Mouse (Mus musculus) neural tube, embryonic 15.5 days (tissue): ENCODE data around the gene Lgr6. TPM values are rescaled to one million over a fixed set of nuclear protein-coding genes. Genes with fewer than 3 reads are reported as not detected.

Experiments used
- ATAC-seq: fragments of 200-750 bp; cut with Nextera tagmentation; 2 replicates; pipeline ENCODE4 v1.8.0; 2017; ENCODE audit warnings: mild to moderate bottlenecking, moderate TSS enrichment, moderate library complexity; ENCODE audit not compliant: low FRiP score
- H3K27ac ChIP-seq: fragments of 300-500 bp; sonication (generic); replicated peaks from 2 replicates; pipeline ENCODE4 v1.5.1; 2015; ENCODE audit warnings: mild to moderate bottlenecking, inconsistent platforms
- H3K27me3 ChIP-seq: fragments of 300-500 bp; sonication (generic); replicated peaks from 2 replicates; pipeline ENCODE4 v1.6.1; 2015; ENCODE audit warnings: inconsistent platforms
- H3K36me3 ChIP-seq: fragments of 300-500 bp; sonication (generic); 2 replicates; pipeline ENCODE4 v1.6.1; 2015; ENCODE audit warnings: inconsistent platforms
- H3K4me1 ChIP-seq: fragments of 300-500 bp; sonication (generic); 2 replicates; pipeline ENCODE4 v1.6.1; 2015; ENCODE audit warnings: inconsistent platforms
- H3K4me2 ChIP-seq: fragments of 300-500 bp; sonication (generic); 2 replicates; pipeline ENCODE4 v1.6.1; 2015; ENCODE audit warnings: inconsistent platforms, mild to moderate bottlenecking, moderate library complexity
- H3K4me3 ChIP-seq: fragments of 300-500 bp; sonication (generic); replicated peaks from 2 replicates; pipeline ENCODE4 v1.5.1; 2015; ENCODE audit warnings: mild to moderate bottlenecking, inconsistent platforms
- H3K9ac ChIP-seq: fragments of 300-500 bp; sonication (generic); replicated peaks from 2 replicates; pipeline ENCODE4 v1.6.1; 2015; ENCODE audit warnings: mild to moderate bottlenecking, inconsistent platforms
- H3K9me3 ChIP-seq: fragments of 300-500 bp; sonication (generic); replicated peaks from 2 replicates; pipeline ENCODE4 v1.6.1; 2016; ENCODE audit warnings: inconsistent platforms
- WGBS: fragments of 180-500 bp; shearing (Covaris S2); methylation state at CpG from one replicate; pipeline ENCODE4 v1.1.7; 2015; ENCODE audit warnings: mixed read lengths; 5-methylcytosine and 5-hydroxymethylcytosine counted together
- polyA plus RNA-seq: library from polyadenylated mRNA; unstranded; fragments of >200 nt; fragmentation: Nextera tagmentation; extraction: Ambion mirVana; gene quantifications from 2 replicates; pipeline ENCODE4 v1.2.1, GENCODE M21; 2015

Gene Lgr6
- polyA plus RNA-seq, 1 experiment from 2014 or later, result 1.6 TPM

DNA sequence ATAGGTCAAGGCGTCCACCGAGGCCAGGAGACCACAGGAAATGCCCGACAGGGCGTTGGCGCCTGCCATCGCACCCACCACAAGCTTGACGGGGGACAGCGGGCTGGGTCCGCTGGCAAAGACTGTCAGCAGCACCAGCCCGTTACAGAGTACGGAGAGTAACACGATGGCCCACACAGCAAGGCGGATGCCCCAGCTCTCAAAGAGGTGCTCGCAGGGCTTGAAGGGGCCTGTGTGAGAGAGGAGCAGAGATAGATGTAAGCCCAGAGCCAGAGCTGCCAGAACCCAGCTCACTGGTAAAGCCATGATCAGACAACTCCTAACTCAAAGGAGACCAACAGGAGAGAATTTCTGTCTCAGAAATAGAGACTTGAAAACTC is 117.1 kb downstream of the Lgr6 start:
- Histone ChIP-seq H3K4me1 (peaks cover 9% of the 10 kb centered on the region; the same call in 1 of the 2 replicates), H3K36me3 (no peaks in the 10 kb centered on the region), H3K27ac (0 out of 2 replicates have a peak overlapping the region, but pooled peaks have one; percentile 3), H3K27me3 (peaks cover 10% of the 10 kb centered on the region), H3K4me2 (peak overlapping the region; percentile 67), H3K9ac (peak overlapping the region; percentile 43), H3K9me3 (no peaks in the 10 kb centered on the region), H3K4me3 (peak overlapping the region; percentile 43)
- WGBS, result 10% methylated on average over 14 of the region's 14 CpGs
- ATAC-seq, result peak; percentile 56; the same call in 1 of the 2 replicates

DNA sequence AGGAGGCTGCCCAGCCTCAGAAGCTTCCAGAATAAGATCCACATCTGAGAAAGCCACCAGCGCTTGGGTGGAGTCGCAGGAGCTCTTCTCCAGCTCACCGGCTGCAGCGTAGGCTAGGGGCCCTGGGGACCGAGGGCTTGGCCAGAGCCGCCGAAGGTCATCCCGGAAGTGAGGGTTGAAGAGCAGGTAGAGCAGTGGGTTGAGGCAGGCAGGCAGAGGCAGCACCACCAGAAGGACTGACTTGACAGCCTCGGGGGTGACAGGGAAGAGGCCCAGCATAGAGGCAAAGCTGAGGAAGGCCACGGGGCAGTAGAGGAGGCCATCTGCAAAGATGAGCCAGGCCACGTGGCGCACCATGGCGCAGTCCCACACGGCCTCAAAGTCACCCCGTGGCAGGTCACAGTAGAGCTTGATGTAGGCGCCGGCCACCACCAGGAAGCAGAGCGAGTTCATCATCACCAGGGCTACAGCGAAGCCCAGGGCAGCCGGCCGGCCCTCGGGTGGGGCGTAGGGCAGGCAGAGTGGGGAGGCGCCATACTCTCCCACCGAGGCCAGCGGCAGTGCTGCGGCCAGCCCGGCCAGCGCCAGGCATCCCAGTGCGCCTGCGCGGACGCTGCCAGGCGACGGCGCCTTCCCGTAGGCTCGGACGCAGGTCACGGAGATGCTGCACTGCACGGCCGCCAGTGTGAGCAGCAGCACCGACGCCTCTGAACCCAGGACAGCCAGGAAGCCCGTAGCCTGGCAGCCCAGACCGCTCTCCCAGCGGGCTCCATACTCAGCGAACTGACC is 117.7 kb downstream of the Lgr6 start:
- H3K36me3 ChIP-seq, result no peaks in the 10 kb centered on the region
- peak overlapping the region; percentile 43 for H3K4me3 ChIP-seq
- WGBS, result 28% methylated on average over 48 of the region's 48 CpGs
- no peaks in the 10 kb centered on the region for H3K9me3 ChIP-seq
- peak; percentile 82 for ATAC-seq
- peak overlapping the region; percentile 67 for H3K4me2 ChIP-seq
- H3K27ac ChIP-seq, result 0 out of 2 replicates have a peak overlapping the region, but pooled peaks have one; percentile 3
- H3K27me3 ChIP-seq, result peaks cover 10% of the 10 kb centered on the region
- peak overlapping the region; percentile 43 for H3K9ac ChIP-seq
- H3K4me1 ChIP-seq, result peaks cover 9% of the 10 kb centered on the region; the same call in 1 of the 2 replicates

DNA sequence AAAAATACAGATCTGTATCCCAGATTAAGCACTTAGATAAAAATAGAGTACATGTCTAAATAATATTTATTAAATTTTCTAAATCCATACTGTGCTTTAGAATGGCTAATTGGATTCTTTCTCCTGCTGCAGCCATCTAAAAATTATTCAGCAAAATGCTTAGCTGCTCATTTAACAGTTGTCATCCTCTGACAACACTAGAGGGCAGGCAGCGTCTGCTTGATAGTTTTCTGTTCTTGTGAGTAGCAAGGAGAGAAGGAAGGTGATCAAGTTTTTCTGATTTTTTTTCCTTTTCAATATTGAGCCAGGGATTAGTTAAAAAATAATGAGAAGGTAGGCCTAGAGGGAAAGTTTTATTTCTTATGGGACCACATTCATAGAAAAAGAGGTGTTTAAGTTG is 132.2 kb downstream of the Lgr6 start:
- no peaks in the 10 kb centered on the region for H3K4me1 ChIP-seq
- H3K4me2 ChIP-seq, result no peak overlapping the region
- 73% methylated on average over 1 of the region's 1 CpGs for WGBS
- no peak overlapping the region for H3K9ac ChIP-seq
- no peaks in the 10 kb centered on the region for H3K9me3 ChIP-seq
- H3K27ac ChIP-seq, result no peak overlapping the region
- no peak overlapping the region for H3K4me3 ChIP-seq
- H3K36me3 ChIP-seq, result no peaks in the 10 kb centered on the region; the same call in 1 of the 2 replicates
- no peak for ATAC-seq
- H3K27me3 ChIP-seq, result no peaks in the 10 kb centered on the region

DNA sequence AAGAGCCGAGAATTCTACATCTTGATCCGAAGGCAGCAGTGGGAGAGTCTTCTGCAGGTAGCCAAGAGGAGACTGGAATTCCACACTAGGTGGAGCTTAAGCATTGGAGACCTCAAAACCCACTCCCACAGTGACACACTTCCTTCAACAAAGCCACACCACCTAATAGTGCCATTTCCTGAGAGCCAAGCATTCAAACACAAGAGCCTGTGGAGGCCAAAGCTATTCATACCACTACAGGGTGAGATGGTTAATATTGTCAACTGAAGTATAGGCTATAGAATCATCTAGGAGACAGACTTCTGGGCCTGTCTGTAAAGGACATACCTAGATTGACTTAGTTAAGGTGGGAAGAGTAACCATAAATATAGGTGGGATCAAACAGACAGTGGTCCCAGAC is 139.6 kb downstream of the Lgr6 start:
- no peak for ATAC-seq
- Histone ChIP-seq H3K36me3 (no peaks in the 10 kb centered on the region; the same call in 1 of the 2 replicates), H3K27me3 (no peaks in the 10 kb centered on the region), H3K4me3 (no peak overlapping the region), H3K9ac (no peak overlapping the region), H3K9me3 (no peaks in the 10 kb centered on the region), H3K4me2 (no peak overlapping the region), H3K4me1 (peaks cover 13% of the 10 kb centered on the region), H3K27ac (no peak overlapping the region)
- WGBS, result 90% methylated on average over 2 of the region's 2 CpGs

DNA sequence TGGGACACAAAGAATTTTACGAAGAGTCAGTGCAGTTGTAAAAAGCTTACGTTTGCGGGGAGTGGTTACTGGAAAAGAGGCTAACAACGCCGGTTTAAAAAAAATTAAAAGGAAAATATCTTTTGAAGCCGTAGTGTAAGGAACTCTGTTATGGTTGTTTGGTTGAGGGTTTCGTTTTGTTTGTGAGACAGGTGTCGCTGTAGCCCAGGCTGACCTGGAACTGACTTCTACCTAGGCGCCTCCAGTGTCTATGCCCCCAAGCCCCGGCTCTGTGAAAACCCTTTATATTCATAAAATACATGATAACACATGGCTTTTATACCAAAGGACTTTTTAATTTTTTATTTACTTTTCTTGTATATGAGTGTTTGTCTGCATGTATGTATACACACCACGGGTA is 142.3 kb downstream of the Lgr6 start:
- H3K4me1 ChIP-seq, result peaks cover 13% of the 10 kb centered on the region
- H3K4me3 ChIP-seq, result peak overlapping the region; percentile 83
- no peaks in the 10 kb centered on the region for H3K9me3 ChIP-seq
- no peaks in the 10 kb centered on the region for H3K36me3 ChIP-seq
- WGBS, result 3% methylated on average over 11 of the region's 11 CpGs
- H3K27ac ChIP-seq, result no peak overlapping the region
- H3K9ac ChIP-seq, result peak overlapping the region; percentile 67
- peak overlapping the region; percentile 77 for H3K4me2 ChIP-seq
- H3K27me3 ChIP-seq, result no peaks in the 10 kb centered on the region
- peak; percentile 77 for ATAC-seq

DNA sequence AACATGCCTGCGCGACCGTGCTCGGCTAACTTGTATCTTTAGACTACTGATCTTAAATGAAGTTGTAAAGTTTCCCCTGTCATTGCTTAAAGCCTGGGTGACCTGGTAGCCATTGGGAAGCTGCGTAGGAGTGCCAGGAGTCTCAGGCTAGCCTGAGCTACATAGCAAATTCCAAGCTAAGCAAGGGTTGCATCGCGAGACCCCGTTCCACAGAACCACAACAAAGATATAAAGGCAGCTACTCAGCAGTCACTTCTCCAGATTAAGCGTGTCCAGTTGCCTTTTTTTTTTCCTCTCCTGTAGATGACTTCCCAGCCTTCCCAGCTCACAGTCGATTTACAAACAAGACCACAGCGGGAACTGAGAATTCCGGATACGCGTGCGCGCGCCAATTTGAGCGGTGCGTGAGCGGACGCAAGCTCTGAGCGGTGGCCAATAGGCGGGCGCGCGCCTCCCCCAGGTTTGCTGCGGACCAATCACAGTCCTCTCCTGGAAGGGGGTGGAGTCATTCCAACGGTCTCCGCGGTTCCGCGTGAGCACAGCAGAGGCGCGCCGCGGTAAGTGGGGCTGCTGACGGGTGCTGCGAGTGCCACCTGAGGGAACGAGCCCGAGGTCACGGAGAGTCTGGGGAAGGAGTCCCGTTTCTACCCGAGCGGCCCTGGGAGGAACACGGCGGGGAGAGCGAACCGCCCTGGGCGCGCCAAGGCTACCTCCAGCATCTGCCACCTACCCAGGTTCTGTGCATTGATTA is 142.8 kb downstream of the Lgr6 start, which contains the start of gene Ube2t:
Gene Ube2t, plus strand, starts transcription at position 513 of the 751 bp plus-strand sequence.
- Histone ChIP-seq H3K4me2 (peak within 1 kb of the TSS; percentile 77), H3K27ac (no peak within 1 kb of the TSS), H3K4me3 (peak within 1 kb of the TSS; percentile 83), H3K27me3 (no peaks in the 10 kb centered on the region), H3K36me3 (no peaks in the 10 kb centered on the region), H3K9me3 (no peaks in the 10 kb centered on the region), H3K9ac (peak within 1 kb of the TSS; percentile 67), H3K4me1 (peaks cover 13% of the 10 kb centered on the region)
- WGBS, result 2% methylated on average over 50 of the region's 50 CpGs
- peak; percentile 100 for ATAC-seq

DNA sequence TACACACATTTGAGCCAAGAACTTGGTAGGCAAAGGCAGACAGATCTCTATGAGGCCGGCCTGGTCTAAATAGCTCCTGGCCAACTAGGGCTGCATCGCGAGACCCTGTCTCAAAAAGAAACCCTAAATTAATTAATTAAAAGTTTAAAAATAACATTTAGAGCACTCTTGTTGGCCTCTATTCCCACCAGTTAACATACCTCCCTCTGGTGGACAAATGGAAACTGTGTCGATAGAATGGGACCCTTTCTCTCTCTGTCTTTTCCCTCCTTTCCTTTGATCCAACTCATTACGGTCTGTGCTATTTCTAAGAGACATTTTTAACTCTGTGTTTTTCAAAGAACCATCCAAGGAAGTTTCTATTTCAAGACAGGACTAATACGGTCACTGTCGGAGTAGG is 144.4 kb downstream of the Lgr6 start:
- 70% methylated on average over 7 of the region's 7 CpGs for WGBS
- H3K4me1 ChIP-seq, result peaks cover 13% of the 10 kb centered on the region
- no peak overlapping the region for H3K4me3 ChIP-seq
- no peak overlapping the region for H3K9ac ChIP-seq
- H3K9me3 ChIP-seq, result no peaks in the 10 kb centered on the region
- no peaks in the 10 kb centered on the region for H3K27me3 ChIP-seq
- H3K4me2 ChIP-seq, result no peak overlapping the region
- no peak overlapping the region for H3K27ac ChIP-seq
- ATAC-seq, result no peak
- H3K36me3 ChIP-seq, result no peaks in the 10 kb centered on the region

DNA sequence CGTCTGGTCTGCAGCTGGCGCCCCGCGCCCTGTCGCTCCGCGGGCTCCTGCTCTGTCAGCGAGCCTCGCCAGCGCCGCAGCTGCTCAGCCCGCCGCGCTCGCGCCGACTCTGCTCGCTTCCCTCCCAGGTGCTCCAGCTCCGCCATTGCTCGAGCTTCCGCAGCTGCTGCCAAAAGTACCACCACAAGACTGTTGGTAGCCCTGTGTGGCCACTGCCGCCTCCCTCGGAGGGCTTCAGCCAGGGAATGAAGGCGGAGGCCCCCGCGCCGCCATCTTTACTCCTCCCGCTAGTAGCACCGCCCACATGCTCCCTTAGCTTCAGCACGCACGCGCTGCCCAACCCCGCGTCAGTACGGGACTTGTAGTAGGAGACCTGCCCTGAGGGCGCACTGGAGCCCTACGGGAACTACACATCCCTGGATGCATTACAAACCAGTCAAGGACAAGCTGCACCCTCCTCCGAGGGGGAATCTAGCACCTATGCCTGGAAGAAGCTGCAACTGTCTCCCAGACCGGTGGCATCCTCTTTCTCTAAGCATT is 149.4 kb downstream of the Lgr6 start, which contains the start of gene Ppp1r12b:
Gene Ppp1r12b, minus strand, starts transcription at position 306 of the 540 bp plus-strand sequence.
- Histone ChIP-seq H3K4me2 (peak within 1 kb of the TSS; percentile 79), H3K27me3 (no peaks in the 10 kb centered on the region), H3K36me3 (no peaks in the 10 kb centered on the region), H3K27ac (peak within 1 kb of the TSS; percentile 96), H3K4me3 (peak within 1 kb of the TSS; percentile 92), H3K9ac (peak within 1 kb of the TSS; percentile 88), H3K4me1 (peaks cover 17% of the 10 kb centered on the region), H3K9me3 (no peaks in the 10 kb centered on the region)
- WGBS, result under 1% methylated on average over 39 of the region's 39 CpGs
- peak; percentile 99 for ATAC-seq

DNA sequence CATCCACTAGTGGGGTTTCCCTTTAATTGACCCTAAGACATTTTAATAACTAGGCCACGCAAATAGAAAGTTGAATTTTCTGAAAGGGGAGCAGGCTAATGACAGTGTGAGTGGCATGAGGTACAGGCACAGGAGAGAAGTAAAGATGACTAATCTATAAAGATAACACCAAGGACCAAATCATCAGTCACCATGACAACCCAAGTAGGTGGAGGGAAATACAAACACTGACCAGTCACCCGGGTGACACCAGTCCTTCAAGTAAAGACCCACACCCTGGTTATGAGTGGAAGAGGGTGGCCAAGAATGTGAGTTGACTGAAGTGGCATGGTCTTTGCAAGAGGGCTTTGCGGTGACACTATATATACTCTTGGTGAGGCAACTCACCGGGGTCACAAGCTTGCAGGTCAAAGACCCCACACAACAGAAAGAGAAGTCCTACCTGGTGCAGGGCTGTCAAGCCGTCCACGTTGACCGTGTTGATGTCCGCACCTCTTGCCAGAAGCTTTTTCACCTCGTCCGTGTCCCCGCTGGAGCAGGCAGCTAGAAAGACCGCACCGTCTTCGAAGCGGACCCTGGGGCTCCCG is 149.9 kb downstream of the Lgr6 start:
- H3K36me3 ChIP-seq, result no peaks in the 10 kb centered on the region; the same call in 1 of the 2 replicates
- no peaks in the 10 kb centered on the region for H3K27me3 ChIP-seq
- peak overlapping the region; percentile 96 for H3K27ac ChIP-seq
- no peak; the same call in none of the 2 replicates for ATAC-seq
- no peaks in the 10 kb centered on the region for H3K9me3 ChIP-seq
- peak overlapping the region; percentile 88 for H3K9ac ChIP-seq
- H3K4me1 ChIP-seq, result peaks cover 17% of the 10 kb centered on the region
- H3K4me3 ChIP-seq, result peak overlapping the region; percentile 92
- 4% methylated on average over 16 of the region's 16 CpGs for WGBS
- peak overlapping the region; percentile 79 for H3K4me2 ChIP-seq

DNA sequence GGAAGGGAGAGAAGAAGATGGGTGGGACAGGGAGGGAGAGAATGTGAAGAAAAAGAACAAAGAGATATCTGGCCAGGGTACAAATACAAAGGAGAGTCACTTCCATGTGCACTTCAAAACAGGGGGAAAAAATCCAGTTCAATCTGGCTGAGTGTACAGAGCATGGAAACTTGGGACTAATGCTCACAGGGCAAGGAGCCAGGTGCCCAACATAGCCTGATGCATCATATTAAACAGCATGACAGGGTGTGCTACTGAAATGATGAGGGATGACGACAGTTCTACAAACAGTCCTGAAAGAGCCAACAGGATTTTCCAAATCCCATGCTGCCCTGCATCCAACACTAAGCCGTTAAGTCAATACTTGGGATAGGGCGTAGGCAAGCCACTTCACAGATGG is 155.1 kb downstream of the Lgr6 start:
- no peak overlapping the region for H3K4me2 ChIP-seq
- no peaks in the 10 kb centered on the region for H3K9me3 ChIP-seq
- no peaks in the 10 kb centered on the region; the same call in 1 of the 2 replicates for H3K36me3 ChIP-seq
- H3K27me3 ChIP-seq, result no peaks in the 10 kb centered on the region
- no peak overlapping the region for H3K9ac ChIP-seq
- ATAC-seq, result no peak
- WGBS, result 87% methylated on average over 3 of the region's 3 CpGs
- no peak overlapping the region for H3K27ac ChIP-seq
- peaks cover 14% of the 10 kb centered on the region for H3K4me1 ChIP-seq
- H3K4me3 ChIP-seq, result no peak overlapping the region

DNA sequence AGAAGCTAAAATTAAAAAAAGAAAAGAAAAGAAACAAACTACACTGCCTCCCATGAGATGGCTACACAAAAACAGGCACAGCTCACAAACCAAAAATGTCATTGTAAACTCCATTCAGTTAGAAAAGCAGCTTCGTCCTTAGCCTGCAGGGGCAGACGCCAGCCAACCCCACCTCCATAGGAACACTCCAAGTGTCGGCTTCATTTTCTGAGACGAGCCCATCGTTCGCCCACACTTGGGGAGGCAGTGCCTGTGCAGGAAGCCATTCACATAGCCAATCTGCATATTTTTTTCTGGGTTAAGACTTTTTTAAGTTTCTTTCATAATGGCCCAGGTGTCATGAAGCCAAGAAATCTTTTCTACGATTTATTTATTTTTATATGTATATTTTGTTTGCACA is 157.5 kb downstream of the Lgr6 start:
- Histone ChIP-seq H3K4me3 (no peak overlapping the region), H3K4me1 (no peaks in the 10 kb centered on the region), H3K9me3 (no peaks in the 10 kb centered on the region), H3K4me2 (no peak overlapping the region), H3K27ac (no peak overlapping the region), H3K36me3 (no peaks in the 10 kb centered on the region; the same call in 1 of the 2 replicates), H3K9ac (no peak overlapping the region), H3K27me3 (no peaks in the 10 kb centered on the region)
- 88% methylated on average over 7 of the region's 7 CpGs for WGBS
- ATAC-seq, result no peak
